Mouse (Mus musculus): ENCODE measurements at regions not wholly inside any gene's neighbourhood (a gene's known extent, or its start where the extent isn't known, plus 50 kb on each side); places are given as distances from the start of the nearest gene placed in this dataset.

GRCm38 (mm10) chr4:64632189-64632588 is 491.8 kb upstream of the Pappa start:
- Histone ChIP-seq H3K27ac (no peak overlapping the region), H3K4me1 (replicated peaks) (no peaks in the 10 kb centered on the region), H3K4me3 (replicated peaks) (no peak overlapping the region), H3K9me3 (replicated peaks) (no peaks in the 10 kb centered on the region), H3K27me3 (no peaks in the 10 kb centered on the region), H3K4me2 (no peak overlapping the region), H3K36me3 (no peaks in the 10 kb centered on the region), H3K9ac (no peak overlapping the region)
- ATAC-seq (ENCODE audit: low read depth) = no peak
- no peak for DNase-seq
- 31% methylated on average over 1 of the region's 1 CpGs for WGBS (ENCODE audit: insufficient replicate concordance)

- H3K9me3 ChIP-seq (replicated peaks) = no peaks in the 10 kb centered on the region
- H3K4me3 ChIP-seq (replicated peaks) = no peak overlapping the region
- ATAC-seq (ENCODE audit: low read depth) = no peak
- no peak overlapping the region for H3K4me2 ChIP-seq
- no peak overlapping the region for H3K9ac ChIP-seq
- H3K27me3 ChIP-seq = no peaks in the 10 kb centered on the region
- no peak overlapping the region for H3K27ac ChIP-seq
- 58% methylated on average over 2 of the region's 2 CpGs for WGBS (ENCODE audit: insufficient replicate concordance)
- DNase-seq = no peak
- H3K36me3 ChIP-seq = no peaks in the 10 kb centered on the region
- H3K4me1 ChIP-seq (replicated peaks) = no peaks in the 10 kb centered on the region
These were observed 488.6 kb upstream of the Pappa start for GRCm38 (mm10) chr4:64635256-64635962.

- ATAC-seq (ENCODE audit: low read depth) (no peak), DNase-seq (no peak)
- no peaks in the 10 kb centered on the region for H3K27me3 ChIP-seq
- no peaks in the 10 kb centered on the region for H3K36me3 ChIP-seq
- no peak overlapping the region for H3K4me3 ChIP-seq (replicated peaks)
- H3K9me3 ChIP-seq (replicated peaks) = no peaks in the 10 kb centered on the region
- H3K27ac ChIP-seq = no peak overlapping the region
- WGBS (ENCODE audit: insufficient replicate concordance) = 61% methylated on average over 3 of the region's 3 CpGs
- H3K9ac ChIP-seq = no peak overlapping the region
- H3K4me1 ChIP-seq (replicated peaks) = no peaks in the 10 kb centered on the region
- H3K4me2 ChIP-seq = no peak overlapping the region
These were observed 483.9 kb upstream of the Pappa start for GRCm38 (mm10) chr4:64640056-64640455.

GRCm38 (mm10) chr4:64640976-64641375 is 483.0 kb upstream of the Pappa start:
- Histone ChIP-seq H3K4me1 (replicated peaks) (no peaks in the 10 kb centered on the region), H3K27ac (no peak overlapping the region), H3K36me3 (no peaks in the 10 kb centered on the region), H3K4me2 (no peak overlapping the region), H3K9me3 (replicated peaks) (no peaks in the 10 kb centered on the region), H3K27me3 (no peaks in the 10 kb centered on the region), H3K9ac (no peak overlapping the region), H3K4me3 (replicated peaks) (no peak overlapping the region)
- 42% methylated on average over 1 of the region's 1 CpGs for WGBS (ENCODE audit: insufficient replicate concordance)
- DNase-seq (no peak), ATAC-seq (ENCODE audit: low read depth) (no peak)

GRCm38 (mm10) chr4:64645141-64645540 is 478.8 kb upstream of the Pappa start:
- Histone ChIP-seq H3K4me1 (replicated peaks) (no peaks in the 10 kb centered on the region), H3K9ac (no peak overlapping the region), H3K27ac (no peak overlapping the region), H3K9me3 (replicated peaks) (no peaks in the 10 kb centered on the region), H3K4me2 (no peak overlapping the region), H3K27me3 (no peaks in the 10 kb centered on the region), H3K36me3 (no peaks in the 10 kb centered on the region), H3K4me3 (replicated peaks) (no peak overlapping the region)
- ATAC-seq (ENCODE audit: low read depth) (no peak), DNase-seq (no peak)
- 60% methylated on average over 2 of the region's 2 CpGs for WGBS (ENCODE audit: insufficient replicate concordance)

- ATAC-seq (ENCODE audit: low read depth) (no peak), DNase-seq (no peak)
- Histone ChIP-seq H3K27me3 (no peaks in the 10 kb centered on the region), H3K27ac (no peak overlapping the region), H3K4me2 (no peak overlapping the region), H3K4me3 (replicated peaks) (no peak overlapping the region), H3K4me1 (replicated peaks) (no peaks in the 10 kb centered on the region), H3K36me3 (no peaks in the 10 kb centered on the region), H3K9me3 (replicated peaks) (no peaks in the 10 kb centered on the region), H3K9ac (no peak overlapping the region)
- 66% methylated on average over 3 of the region's 3 CpGs for WGBS (ENCODE audit: insufficient replicate concordance)
These were observed 469.8 kb upstream of the Pappa start for GRCm38 (mm10) chr4:64654157-64654556.

GRCm38 (mm10) chr4:64655534-64655933 is 468.4 kb upstream of the Pappa start:
- H3K4me3 ChIP-seq (replicated peaks) = no peak overlapping the region
- no peaks in the 10 kb centered on the region for H3K4me1 ChIP-seq (replicated peaks)
- H3K27me3 ChIP-seq = no peaks in the 10 kb centered on the region
- H3K9ac ChIP-seq = no peak overlapping the region
- no peaks in the 10 kb centered on the region for H3K36me3 ChIP-seq
- ATAC-seq (ENCODE audit: low read depth) (no peak), DNase-seq (no peak)
- H3K27ac ChIP-seq = no peak overlapping the region
- H3K4me2 ChIP-seq = no peak overlapping the region
- H3K9me3 ChIP-seq (replicated peaks) = no peaks in the 10 kb centered on the region

GRCm38 (mm10) chr4:64663722-64664121 is 460.3 kb upstream of the Pappa start:
- ATAC-seq (ENCODE audit: low read depth) (no peak), DNase-seq (no peak)
- no peak overlapping the region for H3K4me2 ChIP-seq
- no peaks in the 10 kb centered on the region for H3K9me3 ChIP-seq (replicated peaks)
- 66% methylated on average over 2 of the region's 2 CpGs for WGBS (ENCODE audit: insufficient replicate concordance)
- H3K4me1 ChIP-seq (replicated peaks) = no peaks in the 10 kb centered on the region
- no peak overlapping the region for H3K4me3 ChIP-seq (replicated peaks)
- H3K27ac ChIP-seq = no peak overlapping the region
- H3K36me3 ChIP-seq = no peaks in the 10 kb centered on the region
- H3K27me3 ChIP-seq = no peaks in the 10 kb centered on the region
- H3K9ac ChIP-seq = no peak overlapping the region

GRCm38 (mm10) chr4:64667998-64668397 is 456.0 kb upstream of the Pappa start:
- 50% methylated on average over 3 of the region's 3 CpGs for WGBS (ENCODE audit: insufficient replicate concordance)

GRCm38 (mm10) chr4:64669722-64670121 is 454.3 kb upstream of the Pappa start:
- 38% methylated on average over 2 of the region's 2 CpGs for WGBS (ENCODE audit: insufficient replicate concordance)
- ATAC-seq (ENCODE audit: low read depth) (no peak), DNase-seq (no peak)
- no peak overlapping the region for H3K9ac ChIP-seq
- H3K36me3 ChIP-seq = no peaks in the 10 kb centered on the region
- no peaks in the 10 kb centered on the region for H3K9me3 ChIP-seq (replicated peaks)
- no peak overlapping the region for H3K4me2 ChIP-seq
- no peak overlapping the region for H3K4me3 ChIP-seq (replicated peaks)
- H3K27me3 ChIP-seq = no peaks in the 10 kb centered on the region
- no peaks in the 10 kb centered on the region for H3K4me1 ChIP-seq (replicated peaks)
- H3K27ac ChIP-seq = no peak overlapping the region

More at GRCm38 (mm10) chr4:64667998-64668397, 456.0 kb upstream of the Pappa start:
- DNase-seq = no peak
- no peaks in the 10 kb centered on the region for H3K27me3 ChIP-seq
- no peaks in the 10 kb centered on the region for H3K36me3 ChIP-seq
- H3K9me3 ChIP-seq (replicated peaks) = no peaks in the 10 kb centered on the region
- H3K9ac ChIP-seq = no peak overlapping the region
- no peak overlapping the region for H3K4me3 ChIP-seq (replicated peaks)
- H3K27ac ChIP-seq = no peak overlapping the region
- H3K4me2 ChIP-seq = no peak overlapping the region
- no peaks in the 10 kb centered on the region for H3K4me1 ChIP-seq (replicated peaks)
- ATAC-seq (ENCODE audit: low read depth) = no peak

GRCm38 (mm10) chr4:64676438-64676837 is 447.5 kb upstream of the Pappa start:
- Histone ChIP-seq H3K4me3 (replicated peaks) (no peak overlapping the region), H3K9ac (no peak overlapping the region), H3K27ac (no peak overlapping the region), H3K4me1 (replicated peaks) (no peaks in the 10 kb centered on the region), H3K27me3 (no peaks in the 10 kb centered on the region), H3K9me3 (replicated peaks) (no peaks in the 10 kb centered on the region), H3K4me2 (no peak overlapping the region), H3K36me3 (no peaks in the 10 kb centered on the region)
- 47% methylated on average over 6 of the region's 6 CpGs for WGBS (ENCODE audit: insufficient replicate concordance)
- DNase-seq (no peak), ATAC-seq (ENCODE audit: low read depth) (no peak)

- H3K4me2 ChIP-seq = no peak overlapping the region
- no peak overlapping the region for H3K4me3 ChIP-seq (replicated peaks)
- ATAC-seq (ENCODE audit: low read depth) (no peak), DNase-seq (no peak)
- no peaks in the 10 kb centered on the region for H3K4me1 ChIP-seq (replicated peaks)
- no peak overlapping the region for H3K27ac ChIP-seq
- no peak overlapping the region for H3K9ac ChIP-seq
- WGBS (ENCODE audit: insufficient replicate concordance) = 55% methylated on average over 5 of the region's 5 CpGs
- H3K36me3 ChIP-seq = no peaks in the 10 kb centered on the region
- no peaks in the 10 kb centered on the region for H3K9me3 ChIP-seq (replicated peaks)
- H3K27me3 ChIP-seq = no peaks in the 10 kb centered on the region
These were observed 447.1 kb upstream of the Pappa start for GRCm38 (mm10) chr4:64676881-64677280.

Measured in liver, embryonic 13.5 days (tissue).